Mouse (Mus musculus): ENCODE data around the gene Crocc. TPM values are rescaled to one million over a fixed set of nuclear protein-coding genes. Genes with fewer than 3 reads are reported as not detected.

Crocc gene
- total RNA-seq, 1 experiment from 2014 or later = 12.1 TPM

- ATAC-seq (replicated peaks; ENCODE audit: insufficient number of reproducible peaks, low FRiP score, low TSS enrichment, poor library complexity, severe bottlenecking) = no peak
Observed at GRCm38 (mm10) chr4:141030541-141031206, 29.7 kb downstream of the Crocc start.

- ATAC-seq (replicated peaks; ENCODE audit: insufficient number of reproducible peaks, low FRiP score, low TSS enrichment, poor library complexity, severe bottlenecking) = no peak
Observed at GRCm38 (mm10) chr4:141024992-141025391, 35.4 kb downstream of the Crocc start.

- no peak for ATAC-seq (replicated peaks; ENCODE audit: insufficient number of reproducible peaks, low FRiP score, low TSS enrichment, poor library complexity, severe bottlenecking)
Observed at GRCm38 (mm10) chr4:141024052-141024451, 36.3 kb downstream of the Crocc start.

- no peak for ATAC-seq (replicated peaks; ENCODE audit: insufficient number of reproducible peaks, low FRiP score, low TSS enrichment, poor library complexity, severe bottlenecking)
Observed at GRCm38 (mm10) chr4:141021614-141021929, 38.8 kb downstream of the Crocc start.

GRCm38 (mm10) chr4:141020811-141021613, 39.3 kb downstream of the Crocc start:
- no peak for ATAC-seq (replicated peaks; ENCODE audit: insufficient number of reproducible peaks, low FRiP score, low TSS enrichment, poor library complexity, severe bottlenecking)

- no peak for ATAC-seq (replicated peaks; ENCODE audit: insufficient number of reproducible peaks, low FRiP score, low TSS enrichment, poor library complexity, severe bottlenecking)
Observed at GRCm38 (mm10) chr4:141020220-141020619, 40.1 kb downstream of the Crocc start.

GRCm38 (mm10) chr4:141017657-141018436, 42.5 kb downstream of the Crocc start:
- no peak for ATAC-seq (replicated peaks; ENCODE audit: insufficient number of reproducible peaks, low FRiP score, low TSS enrichment, poor library complexity, severe bottlenecking)

- ATAC-seq (replicated peaks; ENCODE audit: insufficient number of reproducible peaks, low FRiP score, low TSS enrichment, poor library complexity, severe bottlenecking) = no peak
Observed at GRCm38 (mm10) chr4:141016311-141016710, 44.0 kb downstream of the Crocc start.

GRCm38 (mm10) chr4:141015356-141015755, 45.0 kb downstream of the Crocc start:
- ATAC-seq (replicated peaks; ENCODE audit: insufficient number of reproducible peaks, low FRiP score, low TSS enrichment, poor library complexity, severe bottlenecking) = no peak

GRCm38 (mm10) chr4:141014856-141015255, 45.5 kb downstream of the Crocc start:
- ATAC-seq (replicated peaks; ENCODE audit: insufficient number of reproducible peaks, low FRiP score, low TSS enrichment, poor library complexity, severe bottlenecking) = no peak

- no peak for ATAC-seq (replicated peaks; ENCODE audit: insufficient number of reproducible peaks, low FRiP score, low TSS enrichment, poor library complexity, severe bottlenecking)
Observed at GRCm38 (mm10) chr4:141014114-141014513, 46.2 kb downstream of the Crocc start.

- no peak for ATAC-seq (replicated peaks; ENCODE audit: insufficient number of reproducible peaks, low FRiP score, low TSS enrichment, poor library complexity, severe bottlenecking)
Observed at GRCm38 (mm10) chr4:141012558-141012957, 47.8 kb downstream of the Crocc start.

GRCm38 (mm10) chr4:141011556-141012328, 48.6 kb downstream of the Crocc start:
- no peak for ATAC-seq (replicated peaks; ENCODE audit: insufficient number of reproducible peaks, low FRiP score, low TSS enrichment, poor library complexity, severe bottlenecking)

- ATAC-seq (replicated peaks; ENCODE audit: insufficient number of reproducible peaks, low FRiP score, low TSS enrichment, poor library complexity, severe bottlenecking) = no peak
Observed at GRCm38 (mm10) chr4:141010941-141011429, 49.4 kb downstream of the Crocc start.

GRCm38 (mm10) chr4:141010526-141010925, 49.8 kb downstream of the Crocc start:
- no peak for ATAC-seq (replicated peaks; ENCODE audit: insufficient number of reproducible peaks, low FRiP score, low TSS enrichment, poor library complexity, severe bottlenecking)

GRCm38 (mm10) chr4:141010118-141010517, 50.2 kb downstream of the Crocc start, which contains the start of gene Mfap2:
TSS of gene Mfap2 (plus strand) at chr4:141010418.
- ATAC-seq (replicated peaks; ENCODE audit: insufficient number of reproducible peaks, low FRiP score, low TSS enrichment, poor library complexity, severe bottlenecking) = no peak

- ATAC-seq (replicated peaks; ENCODE audit: insufficient number of reproducible peaks, low FRiP score, low TSS enrichment, poor library complexity, severe bottlenecking) = no peak
Observed at GRCm38 (mm10) chr4:141008028-141008427, 52.3 kb downstream of the Crocc start.

- no peak for ATAC-seq (replicated peaks; ENCODE audit: insufficient number of reproducible peaks, low FRiP score, low TSS enrichment, poor library complexity, severe bottlenecking)
Observed at GRCm38 (mm10) chr4:141005983-141006382, 54.4 kb downstream of the Crocc start.

- ATAC-seq (replicated peaks; ENCODE audit: insufficient number of reproducible peaks, low FRiP score, low TSS enrichment, poor library complexity, severe bottlenecking) = no peak
Observed at GRCm38 (mm10) chr4:140996812-140997211, 63.5 kb downstream of the Crocc start.
